Mouse (Mus musculus) retina, postnatal 7 days (tissue): ENCODE measurements around the gene Gnb2.
A peak's percentile ranks its signal among the peaks of the same experiment; 100 is the strongest.

Experiments
- DNase-seq: peaks from one replicate; pipeline ENCODE4 v3.0.0-alpha.2; 2012; ENCODE audit warnings: low read depth, low spot score

Gnb2 gene

GRCm38 (mm10) chr5:137533117-137533827, at the start of gene Gnb2, which contains the start of gene Epo:
Gene Gnb2 (minus strand): TSS chr5:137533510.
Gene Epo (minus strand): TSS chr5:137533242.
- peak; percentile 98 for DNase-seq

- no peak for DNase-seq
Measured at GRCm38 (mm10) chr5:137582702-137583101, 49.4 kb upstream of the Gnb2 start.

GRCm38 (mm10) chr5:137580246-137580645, 46.9 kb upstream of the Gnb2 start:
- DNase-seq: no peak

- DNase-seq: no peak
Measured at GRCm38 (mm10) chr5:137574470-137574901, 41.2 kb upstream of the Gnb2 start.

- no peak for DNase-seq
Measured at GRCm38 (mm10) chr5:137570691-137571586, 37.6 kb upstream of the Gnb2 start.

GRCm38 (mm10) chr5:137570181-137570580, 36.9 kb upstream of the Gnb2 start:
- DNase-seq: no peak

GRCm38 (mm10) chr5:137569665-137570064, 36.4 kb upstream of the Gnb2 start, which contains the start of gene Tfr2:
Gene Tfr2 (plus strand): TSS chr5:137569840.
- DNase-seq: no peak

GRCm38 (mm10) chr5:137569031-137569430, 35.7 kb upstream of the Gnb2 start:
- no peak for DNase-seq

GRCm38 (mm10) chr5:137568223-137568798, 35.0 kb upstream of the Gnb2 start:
- no peak for DNase-seq

GRCm38 (mm10) chr5:137566416-137566815, 33.1 kb upstream of the Gnb2 start:
- no peak for DNase-seq

GRCm38 (mm10) chr5:137565744-137566143, 32.4 kb upstream of the Gnb2 start:
- no peak for DNase-seq

- DNase-seq: no peak
Measured at GRCm38 (mm10) chr5:137562965-137563364, 29.7 kb upstream of the Gnb2 start.

- no peak for DNase-seq
Measured at GRCm38 (mm10) chr5:137561556-137561955, 28.2 kb upstream of the Gnb2 start.

- no peak for DNase-seq
Measured at GRCm38 (mm10) chr5:137553898-137554297, 20.6 kb upstream of the Gnb2 start.

- DNase-seq: peak; percentile 76
Measured at GRCm38 (mm10) chr5:137553411-137553837, 20.1 kb upstream of the Gnb2 start, which contains the start of gene Actl6b. Gene Actl6b (plus strand): TSS chr5:137553517.

GRCm38 (mm10) chr5:137553000-137553399, 19.7 kb upstream of the Gnb2 start:
- no peak for DNase-seq

GRCm38 (mm10) chr5:137551119-137551518, 17.8 kb upstream of the Gnb2 start:
- DNase-seq: no peak

GRCm38 (mm10) chr5:137549840-137550239, 16.5 kb upstream of the Gnb2 start:
- no peak for DNase-seq

GRCm38 (mm10) chr5:137545596-137545995, 12.3 kb upstream of the Gnb2 start:
- no peak for DNase-seq

GRCm38 (mm10) chr5:137544926-137545325, 11.6 kb upstream of the Gnb2 start:
- DNase-seq: no peak

GRCm38 (mm10) chr5:137541768-137542540, 8.6 kb upstream of the Gnb2 start:
- no peak for DNase-seq
